Mouse (Mus musculus) kidney, adult 2 months (tissue): ENCODE results near the gene Slco4a1.

Source experiments
- CTCF ChIP-seq: fragments of 200-500 bp; conservative IDR thresholded peaks from 2 replicates; pipeline ENCODE4 v1.5.1; 2011; ENCODE audit warnings: low read depth, mild to moderate bottlenecking, control low read depth, low read length, moderate library complexity, mixed read lengths; ENCODE audit not compliant: insufficient read depth, insufficient read length
- POLR2A ChIP-seq: fragments of 200-500 bp; IDR thresholded peaks from one replicate; pipeline ENCODE4 v1.6.1; 2011; ENCODE audit warnings: low read depth, low read length, control low read depth

GRCm38 (mm10) chr2:180460801-180461200, 4.8 kb downstream of the Slco4a1 start:
- TF ChIP-seq CTCF (no peak), POLR2A (no peak)
